9 mouse cellular contexts compared by ENCODE assay signal in genomic region chr13:53461855-53462648, GRCm38 (mm10). TPM values are rescaled to one million over a fixed set of nuclear protein-coding genes. Genes with fewer than 3 reads are reported as not detected.
DNase-seq lines count a peak whose midpoint lies in the region; ATAC-seq and TF ChIP-seq lines count a peak whose summit lies in the region.
"Had no signal": no experiment of that assay in that cellular context is flagged by ENCODE, and none has a peak within 500 bp of the region (broad histone marks: within the 10 kb centered on the region; RNA-seq: fewer than 3 reads in every experiment).

No protein-coding gene starts in this region.

- peak; percentile 55 for TF ChIP-seq CTCF in left cerebral cortex, adult 2 months (IDR thresholded peaks at IDR 0.05)

- H3K4me2 ChIP-seq in embryonic facial prominence, embryonic 12.5 days (replicated peaks): peak overlapping the region; percentile 79
- peak overlapping the region; percentile 59 for H3K4me2 ChIP-seq in hindbrain, embryonic 14.5 days (replicated peaks)
- peak overlapping the region; percentile 26; the same call in 1 of the 2 replicates for H3K4me2 ChIP-seq in liver, embryonic 13.5 days

- no peaks in the 10 kb centered on the region for H3K36me3 ChIP-seq in embryonic facial prominence, embryonic 12.5 days
- H3K36me3 ChIP-seq in hindbrain, embryonic 14.5 days (replicated peaks; ENCODE audit: control insufficient read depth, insufficient read depth): no peaks in the 10 kb centered on the region
- H3K36me3 ChIP-seq in liver, embryonic 13.5 days: no peaks in the 10 kb centered on the region

- no peak overlapping the region for H3K27ac ChIP-seq in left cerebral cortex, adult 2 months
- no peak overlapping the region for H3K27ac ChIP-seq in embryonic facial prominence, embryonic 12.5 days
- no peak overlapping the region for H3K27ac ChIP-seq in hindbrain, embryonic 14.5 days
- no peak overlapping the region for H3K27ac ChIP-seq in liver, embryonic 13.5 days

- H3K4me1 ChIP-seq in embryonic facial prominence, embryonic 12.5 days: peaks cover 20% of the 10 kb centered on the region
- peaks cover 15% of the 10 kb centered on the region; the same call in 1 of the 2 replicates for H3K4me1 ChIP-seq in hindbrain, embryonic 14.5 days (replicated peaks; ENCODE audit: control insufficient read depth, insufficient read depth, low read length)
- no peaks in the 10 kb centered on the region; the same call in none of the 2 replicates for H3K4me1 ChIP-seq in liver, embryonic 13.5 days (replicated peaks)

- H3K9ac ChIP-seq in embryonic facial prominence, embryonic 12.5 days: peak overlapping the region; percentile 48
- peak overlapping the region; percentile 21; the same call in 1 of the 2 replicates for H3K9ac ChIP-seq in hindbrain, embryonic 14.5 days
- no peak overlapping the region for H3K9ac ChIP-seq in liver, embryonic 13.5 days

- H3K4me3 ChIP-seq in left cerebral cortex, adult 2 months: peak overlapping the region; percentile 16; the same call in 1 of the 2 replicates
- H3K4me3 ChIP-seq in embryonic facial prominence, embryonic 12.5 days: peak overlapping the region; percentile 43
- H3K4me3 ChIP-seq in hindbrain, embryonic 14.5 days (replicated peaks; ENCODE audit: low read length): peak overlapping the region; percentile 25
- H3K4me3 ChIP-seq in liver, embryonic 13.5 days (replicated peaks): peak overlapping the region; percentile 10; the same call in 1 of the 2 replicates

- ATAC-seq in embryonic facial prominence, embryonic 12.5 days (ENCODE audit: insufficient number of reproducible peaks, insufficient read depth, low FRiP score, low TSS enrichment): peak; percentile 42
- ATAC-seq in hindbrain, embryonic 14.5 days (ENCODE audit: low FRiP score): 0 out of 2 replicates have a peak, but pooled peaks have one; percentile 35
- no peak for ATAC-seq in liver, embryonic 13.5 days (ENCODE audit: low read depth)

- under 1% methylated on average over 51 of the region's 51 CpGs for WGBS in embryonic facial prominence, embryonic 12.5 days
- under 1% methylated on average over 51 of the region's 51 CpGs for WGBS in hindbrain, embryonic 14.5 days
- WGBS in liver, embryonic 13.5 days (ENCODE audit: insufficient replicate concordance): under 1% methylated on average over 51 of the region's 51 CpGs

- H3K9me3 ChIP-seq in embryonic facial prominence, embryonic 12.5 days: no peaks in the 10 kb centered on the region
- H3K9me3 ChIP-seq in hindbrain, embryonic 14.5 days (ENCODE audit: control insufficient read depth, low read length): no peaks in the 10 kb centered on the region
- no peaks in the 10 kb centered on the region for H3K9me3 ChIP-seq in liver, embryonic 13.5 days (replicated peaks)

- peaks cover 65% of the 10 kb centered on the region for H3K27me3 ChIP-seq in embryonic facial prominence, embryonic 12.5 days
- peaks cover 75% of the 10 kb centered on the region for H3K27me3 ChIP-seq in hindbrain, embryonic 14.5 days (ENCODE audit: control insufficient read depth, insufficient read depth, low read length)
- H3K27me3 ChIP-seq in liver, embryonic 13.5 days: peaks cover 80% of the 10 kb centered on the region

- no peak for DNase-seq in left cerebral cortex, adult 2 months (ENCODE audit: extremely low spot score in 1 of 2, low spot score in 2 of 2)
- DNase-seq in left cerebral cortex, adult 8-10 months (ENCODE audit: low spot score in 2 of 2): no peak
- DNase-seq in hindbrain, embryonic 14.5 days (ENCODE audit: low spot score): peak; percentile 60
- no peak for DNase-seq in liver, embryonic 13.5 days
- DNase-seq in retina, postnatal 1 day: peak; percentile 67
- DNase-seq in frontal cortex, postnatal 14 days (ENCODE audit: low spot score in 2 of 2): no peak
- DNase-seq in gastrocnemius, adult 18-20 months (ENCODE audit: low spot score): no peak

- intact Hi-C loops in left cerebral cortex, adult 2 months (cut with DNase I): loop anchor here (5.0 kb wide), 3 partner anchors 130 to 305 kb away; no protein-coding TSS in a partner anchor

RNA-seq across cellular contexts. Expression of gene Msx2, which starts 10.8 kb away (rescaled TPM):
- under 1 TPM; 0.23 to 0.50 TPM for total RNA-seq in left cerebral cortex, adult 2 months (2021)
- total RNA-seq in left cerebral cortex, adult 8-10 months (2022): under 1 TPM in 3 of 4 experiments, not detected in 1; 0.25 to 0.34 (median 0.26) TPM
- polyA plus RNA-seq in embryonic facial prominence, embryonic 12.5 days (2016; fragmentation: Nextera tagmentation; extraction: Ambion mirVana): 30.8 and 34.2 TPM in 2 replicates
- 1.9 and 2.9 TPM in 2 replicates for polyA plus RNA-seq in hindbrain, embryonic 14.5 days (2014; fragmentation: Nextera tagmentation; extraction: Ambion mirVana)
- polyA plus RNA-seq in liver, embryonic 13.5 days (2015; fragmentation: Nextera tagmentation; extraction: Ambion mirVana): 0.06 TPM in 1 of 2 replicates, not detected in the other
- total RNA-seq in gastrocnemius, adult 18-20 months (2021): not detected
- polyA plus RNA-seq: liver, embryonic 16.5 days had no signal

Comparison
In these comparisons a context has a peak if more than half of its experiments do, and no peak if none do; other contexts are left out.
1. DNase-seq: peak in hindbrain, embryonic 14.5 days (single experiment) and retina, postnatal 1 day (single experiment); none in left cerebral cortex, adult 2 months (0 of 2), left cerebral cortex, adult 8-10 months (0 of 2), liver, embryonic 13.5 days (single experiment), frontal cortex, postnatal 14 days (0 of 2) and gastrocnemius, adult 18-20 months (single experiment).
2. H3K4me2 ChIP-seq: peak in every context shown above with its lines; median percentile 79 in embryonic facial prominence, embryonic 12.5 days; 59 in hindbrain, embryonic 14.5 days; 26 in liver, embryonic 13.5 days.
3. Peak in every context shown above with its lines, with median percentiles within 50 percentile points of each other: H3K4me3 ChIP-seq.